Comparison of ENCODE assay signal across 20 mouse cellular contexts in the genomic region with DNA sequence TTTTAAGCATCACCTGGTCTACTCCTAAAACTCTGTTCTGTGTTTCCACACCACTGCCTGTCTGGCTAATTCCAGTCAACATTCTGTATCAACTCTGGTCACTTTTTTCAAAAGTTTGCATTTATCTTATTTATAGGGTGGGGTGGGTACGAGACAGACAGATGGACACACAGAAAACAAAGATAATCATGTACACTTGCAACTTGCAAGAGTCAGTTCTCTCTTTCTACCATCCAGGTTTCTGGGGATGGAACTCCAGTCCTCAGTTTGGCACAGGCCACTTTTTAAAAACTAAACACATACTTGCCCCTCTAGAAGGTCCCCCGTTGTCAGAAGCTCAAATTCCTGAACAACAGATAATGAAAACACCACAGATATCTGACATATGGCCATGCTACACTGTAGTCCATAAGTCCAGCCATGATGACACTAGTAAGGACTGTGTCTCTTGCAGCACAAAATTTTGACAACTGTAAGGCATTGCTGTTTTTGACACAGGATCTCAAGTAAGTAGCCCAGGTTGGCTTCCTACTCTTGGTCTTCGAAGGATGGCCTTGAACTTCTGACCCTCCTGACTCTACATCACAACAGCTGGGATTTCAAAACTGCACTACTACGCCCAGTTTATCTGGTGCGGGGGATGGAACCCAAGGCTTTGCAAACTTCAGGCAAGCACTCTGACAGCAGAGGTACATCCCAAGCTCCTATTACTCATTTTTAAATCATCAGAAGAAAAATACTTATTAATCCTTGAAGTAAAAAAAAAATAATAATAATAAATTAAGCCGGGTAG. TPM values are rescaled to one million over a fixed set of nuclear protein-coding genes. Genes with fewer than 3 reads are reported as not detected.
A peak's percentile ranks its signal among the peaks of the same experiment; 100 is the strongest.
DNase-seq lines count a peak whose midpoint lies in the region; ATAC-seq lines count a peak whose summit lies in the region.
"Had no signal": no experiment of that assay in that cellular context is flagged by ENCODE, and none has a peak within 500 bp of the region (broad histone marks: within the 10 kb centered on the region; RNA-seq: fewer than 3 reads in every experiment).

No protein-coding gene starts in this region.

- no peak for ATAC-seq in liver, embryonic 16.5 days (ENCODE audit: low read depth)
- ATAC-seq: intestine, postnatal 0 days had no signal

- H3K4me2 ChIP-seq in liver, embryonic 16.5 days (ENCODE audit: low read depth, low read length): peak overlapping the region; percentile 24
- H3K4me2 ChIP-seq: kidney, embryonic 15.5 days; midbrain, embryonic 11.5 days had no signal

- intact Hi-C loops in heart, postnatal 10 days (cut with DNase I): no loop called here

- no peaks in the 10 kb centered on the region for H3K27me3 ChIP-seq in liver, embryonic 16.5 days (ENCODE audit: control insufficient read depth, insufficient read depth, low read depth, low read length)
- H3K27me3 ChIP-seq: embryonic facial prominence, embryonic 13.5 days; kidney, embryonic 15.5 days had no signal

- peak overlapping the region; percentile 55 for H3K27ac ChIP-seq in liver, embryonic 16.5 days (ENCODE audit: low read length)
- H3K27ac ChIP-seq: embryonic facial prominence, embryonic 13.5 days; hindbrain, embryonic 14.5 days; kidney, embryonic 15.5 days had no signal

- H3K4me3 ChIP-seq in liver, embryonic 16.5 days (ENCODE audit: low read depth, low read length): 0 out of 2 replicates have a peak overlapping the region, but pooled peaks have one; percentile 0
- H3K4me3 ChIP-seq: embryonic facial prominence, embryonic 13.5 days; kidney, embryonic 15.5 days had no signal

- peaks cover 24% of the 10 kb centered on the region for H3K4me1 ChIP-seq in liver, embryonic 16.5 days (ENCODE audit: control insufficient read depth, low read depth, low read length)

- H3K9ac ChIP-seq in liver, embryonic 16.5 days (ENCODE audit: low read depth, low read length): no peak overlapping the region; the same call in 1 of the 2 replicates
- H3K9ac ChIP-seq: embryonic facial prominence, embryonic 13.5 days; hindbrain, embryonic 14.5 days; kidney, embryonic 15.5 days had no signal

- no peaks in the 10 kb centered on the region for H3K9me3 ChIP-seq in liver, embryonic 16.5 days (replicated peaks; ENCODE audit: control insufficient read depth, low read length)
- H3K9me3 ChIP-seq: embryonic facial prominence, embryonic 13.5 days; kidney, embryonic 15.5 days had no signal

- H3K36me3 ChIP-seq in liver, embryonic 16.5 days (ENCODE audit: control insufficient read depth, insufficient read depth): peaks cover 7% of the 10 kb centered on the region

- WGBS in liver, embryonic 16.5 days (ENCODE audit: insufficient replicate concordance): 38% methylated on average over 6 of the region's 6 CpGs

- peak; percentile 61 for DNase-seq in heart, adult 11 months
- DNase-seq in heart, postnatal 10 days: no peak
- peak; percentile 69 for DNase-seq in ES-CJ7 (ENCODE audit: low read depth, low spot score)
- DNase-seq in c-Kit-positive CD71-positive TER-119-positive erythroid progenitor cells, embryonic 14.5 days (ENCODE audit: low spot score): peak; percentile 34
- DNase-seq in cerebellum, postnatal 10 days: no peak
- no peak for DNase-seq in spleen, adult 12 weeks (ENCODE audit: low spot score)
- DNase-seq: adrenal gland, adult 8-10 months; cerebellum, adult 11 months; cerebellum, postnatal 14 days; gastrocnemius, postnatal 10 days; heart, adult 18-20 months; heart, postnatal 14 days; lung, adult 2 months; thymus, postnatal 25 days had no signal

RNA-seq across cellular contexts. Expression of gene Abcc5, which starts 3.1 kb away (rescaled TPM):
- 10 to 100 TPM; 48.1 to 53.5 TPM for total RNA-seq in heart, postnatal 10 days (2021)
- 19.3 and 20.5 TPM in 2 replicates for polyA plus RNA-seq in liver, embryonic 16.5 days (2015; fragmentation: Nextera tagmentation; extraction: Ambion mirVana)

Comparison
In these comparisons a context has a peak if more than half of its experiments do, and no peak if none do; other contexts are left out.
1. DNase-seq: peak in heart, adult 11 months (single experiment), ES-CJ7 (single experiment) and c-Kit-positive CD71-positive TER-119-positive erythroid progenitor cells, embryonic 14.5 days (single experiment); none in heart, postnatal 10 days (0 of 2), cerebellum, postnatal 10 days (0 of 2) and spleen, adult 12 weeks (single experiment).